Mouse (Mus musculus): Measurements from ENCODE around the gene Nup107. TPM values are rescaled to one million over a fixed set of nuclear protein-coding genes. Genes with fewer than 3 reads are reported as not detected.

The Nup107 gene
- polyA plus RNA-seq, 1 experiment from 2014 or later, result 96.3 TPM

DNA sequence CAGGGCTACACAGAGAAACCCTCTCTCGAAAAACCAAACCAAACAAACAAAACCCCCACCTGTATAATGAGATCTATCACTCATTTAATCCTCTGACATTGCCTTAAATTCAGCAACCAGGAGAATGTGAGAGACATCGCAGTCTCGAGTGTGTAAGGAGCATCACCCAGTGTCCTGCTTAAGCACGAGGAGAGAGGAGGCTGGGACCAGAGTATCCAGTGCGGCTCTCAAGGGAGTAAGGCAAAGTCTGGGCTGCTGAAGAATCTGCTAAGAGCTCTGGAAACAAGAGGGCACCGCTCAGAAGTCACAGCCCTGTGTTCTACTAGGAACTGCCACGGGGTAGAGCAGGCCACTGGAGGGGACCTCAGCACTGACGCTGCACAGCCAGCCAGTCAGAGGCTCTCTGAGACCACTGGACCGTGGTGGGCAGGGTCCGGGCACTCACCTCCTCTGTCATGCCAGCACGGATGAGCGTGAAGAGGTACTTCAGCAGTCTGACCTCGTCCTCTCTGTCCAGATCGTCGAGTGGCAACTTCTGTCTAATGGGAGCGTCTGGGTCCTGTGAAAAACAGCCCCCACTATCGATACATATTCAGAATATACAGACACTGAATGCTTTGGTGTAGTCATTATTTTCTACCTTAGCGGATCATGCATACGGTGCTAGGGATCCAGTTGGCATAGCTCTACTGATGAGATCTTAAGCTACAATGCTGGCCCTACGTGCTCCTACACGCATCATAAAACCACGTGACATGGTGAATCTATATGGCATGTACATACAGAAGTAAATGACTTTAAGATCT lies 18.3 kb downstream of the Nup107 start:
- no peak for TF ChIP-seq CTCF (IDR thresholded peaks at IDR 0.05; ENCODE audit: low read depth)
- Histone ChIP-seq H3K9ac (no peak overlapping the region), H3K36me3 (ENCODE audit: insufficient read depth) (peaks cover 93% of the 10 kb centered on the region), H3K4me3 (ENCODE audit: low read depth, low read length) (no peak overlapping the region), H3K27me3 (ENCODE audit: insufficient read depth, low read length) (no peaks in the 10 kb centered on the region), H3K4me1 (ENCODE audit: insufficient read depth) (no peaks in the 10 kb centered on the region), H3K4me2 (no peak overlapping the region), H3K27ac (ENCODE audit: low read depth) (no peak overlapping the region), H3K9me3 (ENCODE audit: low read depth, low read length) (no peaks in the 10 kb centered on the region)
- 94% methylated on average over 22 of the region's 22 CpGs for WGBS
- ATAC-seq (ENCODE audit: insufficient read depth) (no peak), DNase-seq (no peak)

DNA sequence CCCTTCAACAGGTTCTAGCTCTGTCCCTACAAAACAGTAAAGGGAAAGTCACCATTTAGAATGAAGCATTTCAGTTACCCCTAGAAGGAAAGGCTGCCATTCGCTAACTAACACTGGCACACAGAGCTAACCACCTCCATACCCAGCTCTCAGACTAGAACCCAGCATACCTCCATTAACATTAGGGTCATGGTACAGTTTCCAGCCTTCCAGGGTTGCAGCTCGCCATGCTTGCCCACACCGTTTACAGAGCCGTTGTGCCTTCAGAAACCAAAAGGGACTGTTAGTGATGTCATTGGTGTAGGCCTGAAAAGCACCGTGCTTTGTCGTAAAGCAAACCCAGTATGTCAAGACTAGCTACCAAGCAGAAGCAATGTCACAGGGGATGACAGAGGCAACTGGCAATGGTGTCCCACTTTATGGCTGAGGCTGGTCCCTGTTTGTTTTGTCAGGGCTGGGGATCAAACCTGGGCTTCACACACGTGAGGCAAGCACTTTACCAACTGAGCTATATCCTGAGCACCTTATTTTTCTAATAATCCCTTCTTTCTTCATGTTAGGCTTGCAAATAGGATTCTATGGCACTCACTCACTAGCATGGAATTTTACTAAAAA lies 19.3 kb downstream of the Nup107 start:
- H3K27ac ChIP-seq (ENCODE audit: low read depth), result no peak overlapping the region
- H3K9ac ChIP-seq, result no peak overlapping the region
- no peaks in the 10 kb centered on the region for H3K4me1 ChIP-seq (ENCODE audit: insufficient read depth)
- DNase-seq, result no peak
- whole genome bisulfite sequencing, result 89% methylated on average over 7 of the region's 7 CpGs
- H3K9me3 ChIP-seq (ENCODE audit: low read depth, low read length), result no peaks in the 10 kb centered on the region
- peaks cover 88% of the 10 kb centered on the region for H3K36me3 ChIP-seq (ENCODE audit: insufficient read depth)
- no peak overlapping the region for H3K4me2 ChIP-seq
- no peak for ATAC-seq (ENCODE audit: insufficient read depth)
- H3K4me3 ChIP-seq (ENCODE audit: low read depth, low read length), result no peak overlapping the region
- no peaks in the 10 kb centered on the region for H3K27me3 ChIP-seq (ENCODE audit: insufficient read depth, low read length)
- no peak for TF ChIP-seq CTCF (IDR thresholded peaks at IDR 0.05; ENCODE audit: low read depth)

DNA sequence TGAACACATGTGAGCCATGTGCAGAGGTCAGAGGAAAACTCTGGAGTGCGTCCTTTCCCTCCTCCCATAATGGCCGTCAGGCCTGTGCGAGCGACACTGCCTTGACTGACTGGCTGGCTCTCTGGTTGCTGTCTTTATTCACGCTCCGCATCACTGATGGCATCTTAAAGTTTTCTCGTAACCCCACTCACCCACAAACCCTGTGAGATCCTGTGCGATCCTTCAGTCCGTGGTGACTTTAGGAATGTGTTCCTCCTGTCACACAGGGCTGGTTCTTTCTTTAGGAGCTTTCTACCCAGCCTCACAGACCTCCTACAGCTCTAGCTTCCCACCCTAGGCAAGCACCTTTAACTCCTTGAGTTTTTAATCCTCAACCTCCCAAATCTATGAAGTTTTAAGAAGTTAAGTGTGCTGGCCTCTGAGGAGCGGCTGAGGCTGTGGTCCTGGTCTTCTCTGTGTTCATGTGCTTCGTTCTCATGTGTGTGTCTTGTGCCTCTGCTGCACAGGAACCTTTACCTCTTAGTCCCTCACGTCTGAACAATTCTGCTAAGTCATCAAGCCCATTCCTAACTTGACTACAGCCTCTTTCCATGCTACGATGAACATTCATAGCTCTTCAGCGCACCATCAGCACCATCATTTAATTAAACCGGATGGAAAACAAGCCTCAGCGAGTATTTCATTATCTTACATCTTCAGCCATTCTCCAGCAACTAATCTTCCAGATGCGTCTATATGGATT lies 20.0 kb downstream of the Nup107 start:
- no peak for ATAC-seq (ENCODE audit: insufficient read depth)
- Histone ChIP-seq H3K4me1 (ENCODE audit: insufficient read depth) (no peaks in the 10 kb centered on the region), H3K9ac (no peak overlapping the region), H3K4me3 (ENCODE audit: low read depth, low read length) (no peak overlapping the region), H3K36me3 (ENCODE audit: insufficient read depth) (peaks cover 88% of the 10 kb centered on the region), H3K27me3 (ENCODE audit: insufficient read depth, low read length) (no peaks in the 10 kb centered on the region), H3K9me3 (ENCODE audit: low read depth, low read length) (no peaks in the 10 kb centered on the region), H3K4me2 (no peak overlapping the region), H3K27ac (ENCODE audit: low read depth) (no peak overlapping the region)
- DNase-seq, result no peak
- no peak for TF ChIP-seq CTCF (IDR thresholded peaks at IDR 0.05; ENCODE audit: low read depth)
- 93% methylated on average over 17 of the region's 17 CpGs for WGBS

DNA sequence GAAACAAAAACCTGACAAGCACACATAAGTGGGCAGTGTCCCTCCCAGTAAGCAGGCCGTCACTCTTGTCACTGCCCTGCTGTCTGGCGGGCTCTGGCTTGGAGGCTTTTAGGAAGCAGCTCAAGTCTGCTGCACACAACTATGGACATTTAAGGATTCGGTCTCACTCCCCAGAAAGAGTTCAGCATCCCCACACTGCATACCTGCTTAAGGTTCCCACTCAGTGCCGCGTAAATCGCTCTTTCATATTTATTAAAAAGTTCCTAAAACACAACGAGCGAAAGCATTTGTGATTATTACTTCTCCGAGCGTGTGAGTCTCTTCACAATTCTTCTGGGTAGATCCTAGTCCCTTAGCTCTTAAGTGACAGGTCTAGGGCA lies 21.4 kb downstream of the Nup107 start:
- ATAC-seq (ENCODE audit: insufficient read depth), result no peak
- no peak for DNase-seq
- no peak overlapping the region for H3K4me3 ChIP-seq (ENCODE audit: low read depth, low read length)
- H3K9me3 ChIP-seq (ENCODE audit: low read depth, low read length), result no peaks in the 10 kb centered on the region
- H3K27me3 ChIP-seq (ENCODE audit: insufficient read depth, low read length), result no peaks in the 10 kb centered on the region
- no peak for TF ChIP-seq CTCF (IDR thresholded peaks at IDR 0.05; ENCODE audit: low read depth)
- WGBS, result 91% methylated on average over 10 of the region's 10 CpGs
- H3K27ac ChIP-seq (ENCODE audit: low read depth), result no peak overlapping the region
- H3K4me2 ChIP-seq, result no peak overlapping the region
- no peaks in the 10 kb centered on the region for H3K4me1 ChIP-seq (ENCODE audit: insufficient read depth)
- H3K36me3 ChIP-seq (ENCODE audit: insufficient read depth), result peaks cover 87% of the 10 kb centered on the region
- no peak overlapping the region for H3K9ac ChIP-seq

DNA sequence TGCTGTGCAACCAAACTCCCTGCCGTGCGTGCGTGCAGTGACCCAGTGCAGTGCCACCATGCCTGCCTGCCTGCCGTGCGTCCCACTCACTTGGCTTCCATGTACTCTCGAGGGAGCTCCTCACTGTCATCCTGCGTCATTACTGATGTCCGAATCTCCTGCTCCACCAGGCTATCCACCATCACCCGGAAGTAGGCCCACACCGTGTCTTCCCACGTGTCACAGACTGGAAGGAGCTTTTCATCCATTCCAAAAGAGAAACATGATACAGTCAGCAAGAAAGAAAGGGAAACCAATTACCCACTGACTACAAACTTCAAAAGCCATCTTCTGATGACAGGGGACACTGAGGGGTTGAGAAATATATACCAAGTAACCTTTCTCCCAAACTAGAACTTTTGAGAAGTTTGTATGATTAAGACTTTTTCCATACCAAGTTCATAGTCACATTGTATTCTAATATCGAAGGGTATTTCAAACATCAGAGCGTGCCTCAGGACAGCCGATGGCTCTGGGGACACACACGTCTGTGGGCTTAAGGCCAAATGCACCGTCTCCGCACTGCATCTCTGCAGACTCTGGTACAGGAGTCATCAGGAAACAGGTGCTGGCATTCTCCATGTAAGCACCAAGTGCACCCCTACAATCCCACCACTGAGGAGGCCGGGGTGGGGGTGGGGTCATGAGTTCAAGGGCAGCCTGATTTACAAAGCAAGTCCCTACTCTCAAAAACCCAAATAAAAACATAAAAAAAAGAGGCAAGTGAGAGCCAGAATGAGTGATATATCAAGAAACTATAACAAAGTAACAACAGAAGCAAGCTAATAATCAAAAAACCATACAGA lies 22.0 kb downstream of the Nup107 start:
- Histone ChIP-seq H3K27me3 (ENCODE audit: insufficient read depth, low read length) (no peaks in the 10 kb centered on the region), H3K36me3 (ENCODE audit: insufficient read depth) (peaks cover 87% of the 10 kb centered on the region), H3K9me3 (ENCODE audit: low read depth, low read length) (no peaks in the 10 kb centered on the region), H3K4me2 (no peak overlapping the region), H3K27ac (ENCODE audit: low read depth) (no peak overlapping the region), H3K4me1 (ENCODE audit: insufficient read depth) (no peaks in the 10 kb centered on the region), H3K4me3 (ENCODE audit: low read depth, low read length) (no peak overlapping the region), H3K9ac (no peak overlapping the region)
- WGBS, result 88% methylated on average over 18 of the region's 18 CpGs
- ATAC-seq (ENCODE audit: insufficient read depth), result no peak
- DNase-seq, result no peak
- TF ChIP-seq CTCF (IDR thresholded peaks at IDR 0.05; ENCODE audit: low read depth), result no peak

DNA sequence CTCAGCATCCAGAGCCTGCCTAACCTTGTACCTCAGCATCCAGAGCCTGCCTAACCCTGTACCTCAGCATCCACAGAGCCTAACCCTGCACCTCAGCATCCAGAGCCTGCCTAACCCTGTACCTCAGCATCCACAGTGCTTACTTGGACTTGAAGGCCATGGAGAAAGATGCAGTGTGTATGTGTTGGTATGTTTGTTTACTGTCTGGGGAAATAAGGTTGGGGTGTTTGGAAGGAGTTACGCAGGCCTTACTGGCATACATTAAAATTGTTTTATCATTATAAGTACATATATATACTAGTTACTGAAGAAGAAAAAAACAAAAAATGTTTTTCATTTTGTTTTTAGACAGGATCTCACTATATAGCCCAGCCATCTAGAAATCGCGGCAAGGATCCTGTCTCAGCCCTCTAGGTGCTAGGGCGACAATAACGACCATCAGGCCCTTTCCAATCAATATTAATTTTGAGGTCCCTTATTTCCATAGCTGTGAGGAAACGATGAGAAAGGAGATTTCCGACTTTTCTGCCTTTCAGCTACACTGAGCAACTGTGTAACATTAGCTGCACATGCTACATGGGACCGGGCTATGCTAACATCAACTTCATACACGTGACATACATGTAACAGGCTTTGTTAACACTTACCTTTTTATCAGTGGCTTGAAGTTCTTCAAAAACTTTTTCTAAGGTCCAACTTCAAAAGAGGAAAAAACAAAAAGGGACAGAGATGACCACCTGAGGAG lies 22.8 kb downstream of the Nup107 start:
- Histone ChIP-seq H3K27me3 (ENCODE audit: insufficient read depth, low read length) (no peaks in the 10 kb centered on the region), H3K4me1 (ENCODE audit: insufficient read depth) (no peaks in the 10 kb centered on the region), H3K36me3 (ENCODE audit: insufficient read depth) (peaks cover 86% of the 10 kb centered on the region), H3K27ac (ENCODE audit: low read depth) (no peak overlapping the region), H3K9ac (no peak overlapping the region), H3K4me2 (no peak overlapping the region), H3K4me3 (ENCODE audit: low read depth, low read length) (no peak overlapping the region), H3K9me3 (ENCODE audit: low read depth, low read length) (no peaks in the 10 kb centered on the region)
- no peak for TF ChIP-seq CTCF (IDR thresholded peaks at IDR 0.05; ENCODE audit: low read depth)
- ATAC-seq (ENCODE audit: insufficient read depth) (no peak), DNase-seq (no peak)
- WGBS, result 93% methylated on average over 9 of the region's 9 CpGs

All from lung, embryonic 14.5 days (tissue).